Mouse (Mus musculus) heart, embryonic 13.5 days (tissue): ENCODE results near the gene Treh. TPM values are rescaled to one million over a fixed set of nuclear protein-coding genes. Genes with fewer than 3 reads are reported as not detected.

Experiments used
- ATAC-seq: fragments of 200-750 bp; cut with Nextera tagmentation; 2 replicates; pipeline ENCODE4 v1.8.0; 2017; ENCODE audit warnings: moderate TSS enrichment; ENCODE audit not compliant: insufficient number of reproducible peaks, low FRiP score, low TSS enrichment; ENCODE audit errors: extremely low read depth
- H3K27ac ChIP-seq: fragments of 300-500 bp; sonication (generic); replicated peaks from 2 replicates; pipeline ENCODE4 v1.5.1; 2015; ENCODE audit warnings: moderate library complexity, mild to moderate bottlenecking, inconsistent platforms
- H3K27me3 ChIP-seq: fragments of 300-500 bp; sonication (generic); replicated peaks from 2 replicates; pipeline ENCODE4 v1.6.1; 2015; ENCODE audit warnings: mild to moderate bottlenecking, inconsistent platforms
- H3K36me3 ChIP-seq: fragments of 300-500 bp; sonication (generic); 2 replicates; pipeline ENCODE4 v1.6.1; 2015; ENCODE audit warnings: mild to moderate bottlenecking, inconsistent platforms
- H3K4me1 ChIP-seq: fragments of 300-500 bp; sonication (generic); 2 replicates; pipeline ENCODE4 v1.6.1; 2015; ENCODE audit warnings: inconsistent platforms
- H3K4me2 ChIP-seq: fragments of 300-500 bp; sonication (generic); 2 replicates; pipeline ENCODE4 v1.6.1; 2015; ENCODE audit warnings: inconsistent platforms, mild to moderate bottlenecking, moderate library complexity
- H3K4me3 ChIP-seq: fragments of 300-500 bp; sonication (generic); 2 replicates; pipeline ENCODE4 v1.5.1; 2015; ENCODE audit warnings: moderate library complexity, mild to moderate bottlenecking, inconsistent platforms
- H3K9ac ChIP-seq: fragments of 300-500 bp; sonication (generic); 2 replicates; pipeline ENCODE4 v1.6.1; 2015; ENCODE audit warnings: inconsistent platforms, mild to moderate bottlenecking, moderate library complexity
- H3K9me3 ChIP-seq: fragments of 300-500 bp; sonication (generic); 2 replicates; pipeline ENCODE4 v1.6.1; 2016; ENCODE audit warnings: inconsistent platforms
- WGBS: fragments of 180-500 bp; shearing (Covaris S2); methylation state at CpG from one replicate; pipeline ENCODE4 v1.1.7; 2015; ENCODE audit warnings: mixed read lengths; 5-methylcytosine and 5-hydroxymethylcytosine counted together
- polyA plus RNA-seq: library from polyadenylated mRNA; unstranded; fragments of >200 nt; fragmentation: Nextera tagmentation; extraction: Ambion mirVana; gene quantifications from 2 replicates; pipeline ENCODE4 v1.2.1, GENCODE M21; 2015

Treh gene
- polyA plus RNA-seq, 1 experiment from 2014 or later = not detected

DNA sequence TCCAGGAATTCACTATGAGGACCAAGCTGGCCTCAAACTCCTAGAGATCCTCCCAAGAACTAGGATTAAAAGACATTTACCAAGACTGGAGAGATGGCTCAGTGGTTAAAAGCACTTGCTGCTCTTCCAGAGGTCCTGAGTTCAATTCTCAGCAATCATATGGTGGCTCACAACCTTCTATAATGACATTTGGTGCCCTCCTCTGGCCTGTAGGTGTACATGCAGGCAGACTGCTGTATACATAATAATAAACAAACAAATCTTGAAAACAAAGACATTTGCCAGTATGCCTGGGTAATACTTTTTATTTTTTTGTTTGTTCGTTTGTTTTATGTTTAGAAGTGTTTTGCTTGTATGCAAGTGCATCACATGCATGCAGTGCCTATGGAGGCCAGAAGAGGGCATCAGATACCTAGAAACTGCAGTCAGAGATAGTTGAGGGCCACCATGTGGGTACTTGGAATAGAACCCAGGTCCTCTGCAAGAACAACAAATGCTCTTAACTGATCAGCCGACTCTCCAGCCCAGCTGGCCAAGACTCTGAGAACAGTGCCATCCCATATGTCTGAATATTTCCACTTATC lies 5.3 kb downstream of the Treh start:
- Histone ChIP-seq H3K4me1 (no peaks in the 10 kb centered on the region), H3K27me3 (peaks cover 3% of the 10 kb centered on the region; the same call in 1 of the 2 replicates), H3K9ac (no peak overlapping the region), H3K4me3 (no peak overlapping the region), H3K27ac (no peak overlapping the region), H3K36me3 (no peaks in the 10 kb centered on the region), H3K4me2 (no peak overlapping the region), H3K9me3 (no peaks in the 10 kb centered on the region)
- ATAC-seq = no peak
- WGBS = 85% methylated on average over 2 of the region's 2 CpGs

DNA sequence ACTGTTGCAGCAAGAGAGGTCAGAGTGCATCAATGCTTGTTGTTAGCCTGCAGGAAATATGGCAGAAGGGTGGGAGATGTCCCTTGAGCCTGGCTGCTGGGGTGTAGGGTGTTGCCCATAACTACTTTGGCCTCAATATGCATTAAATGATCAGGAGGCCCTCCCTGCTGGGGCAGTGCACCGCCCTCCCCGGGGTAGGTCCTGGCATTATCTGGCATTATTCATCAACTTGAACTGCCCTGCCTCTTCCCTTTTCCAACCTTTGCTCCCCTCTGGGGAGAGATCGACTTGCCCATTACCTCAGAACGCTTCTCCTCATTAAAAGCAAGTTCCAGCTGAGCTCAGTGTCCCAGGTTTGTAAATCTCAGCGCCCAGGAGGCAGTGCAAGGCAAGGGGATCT lies 6.5 kb downstream of the Treh start:
- Histone ChIP-seq H3K27me3 (0 out of 2 replicates have a peak, but pooled peaks cover 3% of the 10 kb centered on the region), H3K4me1 (no peaks in the 10 kb centered on the region), H3K4me2 (no peak overlapping the region), H3K27ac (no peak overlapping the region), H3K9me3 (no peaks in the 10 kb centered on the region), H3K9ac (no peak overlapping the region), H3K36me3 (no peaks in the 10 kb centered on the region), H3K4me3 (no peak overlapping the region)
- ATAC-seq = no peak
- 70% methylated on average over 5 of the region's 5 CpGs for WGBS

DNA sequence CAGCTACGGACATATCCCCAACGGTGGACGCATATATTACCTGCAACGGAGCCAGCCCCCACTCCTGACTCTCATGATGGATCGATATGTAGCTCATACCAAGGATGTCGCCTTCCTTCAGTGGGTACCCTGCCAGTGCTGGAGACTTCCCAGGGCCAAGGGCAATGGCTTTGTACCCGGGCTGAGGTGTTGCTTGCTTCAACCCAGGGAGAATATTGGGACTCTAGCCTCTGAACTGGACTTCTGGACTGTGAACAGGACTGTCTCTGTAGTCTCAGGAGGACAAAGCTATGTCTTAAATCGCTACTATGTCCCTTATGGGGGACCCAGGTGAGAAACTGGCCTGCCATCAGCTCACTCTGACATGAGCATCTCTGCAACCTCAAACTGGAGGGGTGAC lies 10.0 kb downstream of the Treh start:
- no peak overlapping the region for H3K9ac ChIP-seq
- WGBS = 75% methylated on average over 8 of the region's 8 CpGs
- no peak overlapping the region for H3K4me3 ChIP-seq
- ATAC-seq = no peak
- H3K36me3 ChIP-seq = peaks cover 18% of the 10 kb centered on the region
- H3K27ac ChIP-seq = no peak overlapping the region
- no peak overlapping the region for H3K4me2 ChIP-seq
- no peaks in the 10 kb centered on the region for H3K9me3 ChIP-seq
- no peaks in the 10 kb centered on the region for H3K27me3 ChIP-seq
- H3K4me1 ChIP-seq = peaks cover 13% of the 10 kb centered on the region

DNA sequence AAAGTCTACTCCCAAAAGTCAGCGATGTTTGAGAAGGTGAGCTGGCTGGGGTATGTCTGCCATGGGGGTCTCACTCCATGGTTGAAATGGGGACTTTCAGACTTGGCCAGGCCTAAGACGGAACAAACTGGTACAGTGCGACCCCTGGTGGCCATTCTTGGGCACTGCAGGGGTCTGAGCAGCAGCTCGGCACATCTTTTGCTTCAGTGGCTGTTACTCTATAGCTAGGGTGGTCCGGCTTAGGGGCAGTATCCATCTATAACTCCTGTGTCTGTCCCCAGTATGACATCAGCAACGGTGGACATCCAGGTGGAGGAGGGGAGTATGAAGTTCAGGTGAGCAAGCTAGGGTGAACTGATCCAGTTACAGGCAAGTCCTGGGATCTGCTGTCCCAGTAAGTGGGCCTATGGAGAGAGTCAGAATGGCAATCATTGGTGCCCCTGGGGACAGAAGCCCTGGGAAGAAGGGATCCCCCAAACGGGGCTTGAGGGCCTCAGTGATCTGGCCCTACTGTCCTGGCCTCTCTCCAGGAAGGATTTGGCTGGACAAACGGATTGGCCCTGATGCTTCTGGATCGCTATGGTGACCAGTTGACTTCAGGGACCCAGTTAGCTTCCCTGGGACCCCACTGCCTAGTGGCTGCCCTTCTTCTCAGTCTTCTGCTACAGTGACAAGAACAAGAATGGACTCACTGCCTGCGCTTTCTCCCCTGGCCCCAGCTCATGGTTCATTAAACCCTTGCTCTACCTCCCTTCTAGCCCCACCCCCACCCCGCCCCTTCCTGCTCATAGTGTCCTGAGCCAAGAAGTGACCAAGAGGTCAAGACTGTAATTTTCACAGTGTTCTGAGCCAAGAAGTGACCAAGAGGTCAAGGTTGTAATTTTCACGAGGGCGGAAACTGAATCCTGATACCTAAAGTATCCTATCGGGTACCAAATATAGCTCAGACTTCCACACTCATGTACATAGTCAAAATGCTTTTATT lies 12.6 kb downstream of the Treh start:
- peaks cover 38% of the 10 kb centered on the region for H3K36me3 ChIP-seq
- no peak overlapping the region for H3K27ac ChIP-seq
- H3K27me3 ChIP-seq = no peaks in the 10 kb centered on the region
- no peak overlapping the region for H3K4me2 ChIP-seq
- ATAC-seq = no peak; the same call in 1 of the 2 replicates
- peaks cover 16% of the 10 kb centered on the region for H3K4me1 ChIP-seq
- no peak overlapping the region for H3K4me3 ChIP-seq
- WGBS = 39% methylated on average over 14 of the region's 14 CpGs
- H3K9ac ChIP-seq = no peak overlapping the region
- no peaks in the 10 kb centered on the region for H3K9me3 ChIP-seq

DNA sequence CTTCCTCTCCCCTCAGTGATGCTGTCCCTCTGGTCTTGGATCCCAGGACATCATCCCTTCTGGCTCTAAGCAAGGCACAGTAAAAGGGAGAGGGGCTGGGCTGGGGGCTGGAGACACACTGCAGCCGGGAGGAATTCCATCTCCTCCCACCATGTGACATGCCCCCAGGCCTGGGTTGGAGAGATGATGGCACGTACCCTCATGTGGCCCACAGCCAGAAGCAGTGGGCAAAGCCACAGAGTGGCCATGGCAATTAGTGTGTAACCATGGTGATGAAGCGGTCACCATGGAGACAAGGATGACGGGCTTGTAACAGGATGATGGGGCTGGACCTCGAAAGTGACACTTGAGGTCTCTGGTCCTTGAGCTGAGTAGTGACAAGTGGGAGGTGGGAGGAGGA lies 13.6 kb downstream of the Treh start:
- Histone ChIP-seq H3K9ac (no peak overlapping the region), H3K36me3 (peaks cover 45% of the 10 kb centered on the region), H3K27me3 (no peaks in the 10 kb centered on the region), H3K4me3 (no peak overlapping the region), H3K4me2 (no peak overlapping the region), H3K27ac (no peak overlapping the region), H3K4me1 (peaks cover 26% of the 10 kb centered on the region), H3K9me3 (no peaks in the 10 kb centered on the region)
- no peak for ATAC-seq
- 64% methylated on average over 5 of the region's 5 CpGs for WGBS

DNA sequence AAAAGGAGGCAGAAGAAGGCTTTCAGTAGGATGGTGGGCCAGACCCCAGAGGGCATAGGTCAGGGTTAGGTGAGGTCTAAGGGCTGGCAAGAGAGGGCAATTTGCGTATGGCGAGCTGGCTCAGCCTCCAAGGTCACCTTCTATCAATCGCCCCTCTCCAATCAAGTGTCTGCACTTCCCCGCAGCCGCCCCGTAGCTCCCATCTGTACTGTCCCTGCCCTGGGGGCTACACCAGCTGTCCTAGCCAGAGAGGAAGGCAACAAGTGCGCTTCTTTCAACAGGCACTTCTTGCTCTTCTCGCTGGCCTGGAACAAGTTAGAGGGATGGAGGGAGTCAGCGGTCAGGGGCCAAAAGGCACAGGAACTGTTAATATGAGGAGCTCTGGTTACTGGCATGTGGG lies 15.0 kb downstream of the Treh start:
- Histone ChIP-seq H3K9ac (no peak overlapping the region), H3K36me3 (peaks cover 55% of the 10 kb centered on the region), H3K4me2 (no peak overlapping the region), H3K4me3 (no peak overlapping the region), H3K9me3 (no peaks in the 10 kb centered on the region), H3K27me3 (no peaks in the 10 kb centered on the region), H3K27ac (no peak overlapping the region), H3K4me1 (peaks cover 34% of the 10 kb centered on the region)
- 46% methylated on average over 9 of the region's 9 CpGs for whole genome bisulfite sequencing
- ATAC-seq = no peak

DNA sequence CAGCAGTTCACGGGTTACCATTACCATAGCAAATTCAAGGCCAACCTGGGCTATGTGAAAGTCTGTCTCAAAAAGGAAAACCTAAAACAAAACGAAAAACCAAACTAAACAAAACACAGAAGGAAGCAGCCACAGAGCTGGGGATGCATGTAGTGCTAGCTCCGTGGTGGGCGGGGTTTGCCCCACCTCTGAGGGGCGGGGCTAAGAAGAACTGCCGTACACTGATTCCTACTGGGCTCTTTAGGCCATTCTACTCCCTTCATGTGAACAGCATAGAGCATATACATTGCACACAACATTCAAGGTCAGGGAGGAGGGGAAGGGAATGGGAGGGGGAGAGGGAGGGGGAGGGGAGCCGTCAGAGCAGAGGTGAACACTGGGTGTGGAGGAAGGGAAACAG lies 17.6 kb downstream of the Treh start:
- Histone ChIP-seq H3K4me1 (peaks cover 32% of the 10 kb centered on the region), H3K4me3 (no peak overlapping the region), H3K36me3 (peaks cover 81% of the 10 kb centered on the region), H3K27ac (no peak overlapping the region), H3K27me3 (no peaks in the 10 kb centered on the region), H3K4me2 (no peak overlapping the region), H3K9ac (0 out of 2 replicates have a peak overlapping the region, but pooled peaks have one; percentile 21), H3K9me3 (no peaks in the 10 kb centered on the region)
- ATAC-seq = no peak
- whole genome bisulfite sequencing = 40% methylated on average over 7 of the region's 7 CpGs

DNA sequence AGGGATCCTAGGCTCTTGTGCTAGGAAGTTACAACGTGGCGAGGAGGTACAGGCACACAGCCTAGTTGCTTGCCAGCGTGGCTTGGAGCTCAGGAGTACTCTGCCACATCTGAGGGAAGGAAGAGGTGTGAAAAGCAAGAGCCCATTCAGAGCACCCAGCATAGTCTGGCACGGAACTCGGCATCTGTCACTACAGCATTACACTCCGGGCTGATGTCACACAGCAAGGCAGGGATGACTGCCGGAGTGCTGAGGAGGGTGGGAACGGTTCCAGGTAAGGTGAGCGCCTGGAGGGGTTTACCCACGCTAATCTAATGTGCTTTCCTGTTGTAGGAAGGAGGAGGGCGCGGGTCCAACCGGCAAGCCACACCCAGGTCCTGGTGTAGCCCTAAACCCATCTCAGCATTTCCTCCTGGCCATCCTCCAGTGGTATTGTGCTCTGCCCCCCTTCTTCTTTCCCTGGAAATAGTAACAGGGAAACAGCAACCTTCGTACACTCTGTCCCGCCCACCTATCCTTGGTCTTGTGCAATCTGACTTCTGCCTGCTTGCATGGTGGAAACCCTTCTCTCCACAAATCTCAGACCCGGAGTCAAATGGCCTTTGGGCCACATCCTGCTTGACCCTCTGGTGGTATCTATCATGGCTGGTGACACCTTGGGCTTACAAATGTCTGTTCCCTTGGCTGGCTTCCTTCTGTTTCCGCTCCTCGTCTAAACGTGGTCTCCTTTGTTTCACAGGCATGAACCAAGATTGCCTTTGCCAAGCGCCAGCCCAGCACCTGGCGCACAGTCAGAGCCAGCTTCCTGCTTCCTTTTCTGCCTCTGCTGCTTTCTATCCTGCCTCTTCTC lies 18.9 kb downstream of the Treh start:
- peak overlapping the region; percentile 65 for H3K27ac ChIP-seq
- 56% methylated on average over 21 of the region's 21 CpGs for WGBS
- H3K4me3 ChIP-seq = no peak overlapping the region
- H3K9ac ChIP-seq = peak overlapping the region; percentile 21; the same call in 1 of the 2 replicates
- no peaks in the 10 kb centered on the region for H3K9me3 ChIP-seq
- no peaks in the 10 kb centered on the region for H3K27me3 ChIP-seq
- no peak overlapping the region for H3K4me2 ChIP-seq
- peaks cover 22% of the 10 kb centered on the region for H3K4me1 ChIP-seq
- peak; percentile 56 for ATAC-seq
- peaks cover 87% of the 10 kb centered on the region for H3K36me3 ChIP-seq

DNA sequence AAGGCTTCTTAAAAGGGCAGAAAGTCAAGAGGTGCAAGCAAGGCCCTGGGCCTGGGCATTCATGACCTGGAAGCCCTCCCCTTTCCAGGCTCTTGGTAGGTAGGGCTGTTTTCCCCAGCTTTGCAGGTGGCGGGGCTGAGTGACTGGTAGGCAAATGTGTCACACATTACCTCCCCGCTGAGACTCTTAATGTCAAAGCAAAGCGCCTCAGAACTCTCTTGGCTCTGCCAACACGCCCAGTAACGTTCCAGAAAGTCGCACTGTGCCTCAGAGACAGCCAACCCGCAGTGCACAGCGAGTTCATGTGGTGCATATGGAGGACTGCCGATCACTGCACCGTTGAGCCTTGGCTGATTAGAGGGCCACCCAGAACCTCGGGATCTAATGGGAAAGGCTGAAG lies 20.0 kb downstream of the Treh start:
- Histone ChIP-seq H3K36me3 (peaks cover 87% of the 10 kb centered on the region), H3K27me3 (no peaks in the 10 kb centered on the region), H3K9me3 (no peaks in the 10 kb centered on the region), H3K4me1 (peaks cover 22% of the 10 kb centered on the region), H3K4me3 (no peak overlapping the region), H3K27ac (no peak overlapping the region), H3K9ac (no peak overlapping the region), H3K4me2 (no peak overlapping the region)
- no peak for ATAC-seq
- 75% methylated on average over 11 of the region's 11 CpGs for WGBS

DNA sequence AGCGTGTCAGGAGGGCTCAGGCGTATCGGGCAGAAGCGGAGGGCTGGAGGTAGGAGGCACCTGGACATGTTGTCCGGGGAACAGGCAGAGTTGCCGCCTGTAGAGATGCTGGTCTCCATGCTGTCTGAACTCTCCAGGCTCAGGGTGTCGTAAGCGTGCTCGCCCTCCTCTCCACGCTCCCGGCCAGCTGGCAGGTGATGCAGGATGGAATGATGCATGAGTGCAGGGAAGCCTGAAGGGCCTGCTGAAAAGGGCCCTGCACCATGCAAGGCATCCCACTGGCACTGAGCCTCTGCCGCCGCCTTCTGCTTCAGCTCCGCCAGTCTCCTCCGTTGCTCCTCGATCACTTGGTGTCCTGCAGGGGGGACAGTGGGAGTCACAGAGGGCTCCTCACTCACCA lies 24.8 kb downstream of the Treh start:
- Histone ChIP-seq H3K27me3 (no peaks in the 10 kb centered on the region), H3K36me3 (peaks cover 100% of the 10 kb centered on the region), H3K4me2 (no peak overlapping the region), H3K27ac (no peak overlapping the region), H3K9me3 (no peaks in the 10 kb centered on the region), H3K4me1 (no peaks in the 10 kb centered on the region), H3K9ac (no peak overlapping the region), H3K4me3 (no peak overlapping the region)
- 89% methylated on average over 16 of the region's 16 CpGs for WGBS
- ATAC-seq = no peak

DNA sequence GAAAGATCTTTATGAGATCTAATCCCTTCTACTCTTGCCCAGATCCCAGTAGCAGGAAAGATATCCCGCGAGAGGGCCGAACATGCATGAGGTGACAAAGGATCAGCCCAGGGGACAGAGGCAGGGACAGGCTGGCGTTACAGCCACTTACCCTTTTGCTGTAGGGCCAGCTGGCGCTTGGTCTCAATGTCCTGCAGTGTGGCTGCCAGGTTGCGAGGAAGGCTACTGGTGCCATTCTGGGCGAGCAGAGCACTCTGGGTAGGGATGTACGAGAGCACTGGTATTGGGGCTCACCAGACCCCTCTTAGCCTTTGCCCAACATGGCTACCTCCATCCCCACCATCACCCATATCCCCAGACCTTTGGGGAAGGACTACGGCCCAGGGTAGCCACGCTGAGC lies 26.2 kb downstream of the Treh start:
- WGBS = 80% methylated on average over 10 of the region's 10 CpGs
- no peak overlapping the region for H3K9ac ChIP-seq
- H3K27ac ChIP-seq = no peak overlapping the region
- H3K4me3 ChIP-seq = no peak overlapping the region
- H3K36me3 ChIP-seq = peaks cover 99% of the 10 kb centered on the region
- H3K27me3 ChIP-seq = no peaks in the 10 kb centered on the region
- H3K4me1 ChIP-seq = no peaks in the 10 kb centered on the region
- H3K9me3 ChIP-seq = no peaks in the 10 kb centered on the region
- no peak overlapping the region for H3K4me2 ChIP-seq
- ATAC-seq = no peak
